Mouse (Mus musculus) mouse trophoblast stem cell (cell line): Measurements from ENCODE around the gene Adgrg2.

Experiments used
- in situ Hi-C, 2 experiments: fragments of 300-500 bp; cut with MseI, MboI; formaldehyde crosslinking; loops; 2 replicates in 1 of 2; 3 replicates in 1 of 2; pipeline ENCODE4 v1.15.1; 2025

Gene Adgrg2

DNA sequence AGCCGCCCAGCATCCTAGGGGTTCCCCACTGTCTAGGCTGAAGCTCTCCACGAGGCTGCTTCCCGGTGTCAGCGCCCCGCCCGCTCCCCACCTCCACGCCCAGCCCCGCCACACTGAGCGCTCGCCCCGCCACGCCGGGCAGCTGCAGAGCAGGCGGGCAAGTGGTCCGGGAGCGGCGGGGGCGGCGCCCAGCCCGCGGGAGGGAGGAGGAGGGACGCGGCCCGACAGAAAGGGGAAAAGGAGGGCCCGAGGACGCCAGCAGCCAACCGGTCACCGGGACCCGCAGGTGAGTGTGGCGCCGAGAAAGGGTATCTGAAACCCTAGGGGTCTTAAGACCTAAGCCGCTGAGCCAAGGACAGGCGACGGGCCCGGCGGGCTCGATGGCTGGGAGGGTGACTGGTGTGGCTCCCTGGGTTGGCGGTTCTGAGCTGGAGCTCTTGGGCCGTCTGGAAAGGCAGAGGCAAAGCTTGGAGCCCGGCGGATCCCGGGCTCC is at the start of gene Adgrg2:
TSS of gene Adgrg2 (plus strand) at position 227 of the 493 bp plus-strand sequence.
- in situ Hi-C loops = no loop called here

DNA sequence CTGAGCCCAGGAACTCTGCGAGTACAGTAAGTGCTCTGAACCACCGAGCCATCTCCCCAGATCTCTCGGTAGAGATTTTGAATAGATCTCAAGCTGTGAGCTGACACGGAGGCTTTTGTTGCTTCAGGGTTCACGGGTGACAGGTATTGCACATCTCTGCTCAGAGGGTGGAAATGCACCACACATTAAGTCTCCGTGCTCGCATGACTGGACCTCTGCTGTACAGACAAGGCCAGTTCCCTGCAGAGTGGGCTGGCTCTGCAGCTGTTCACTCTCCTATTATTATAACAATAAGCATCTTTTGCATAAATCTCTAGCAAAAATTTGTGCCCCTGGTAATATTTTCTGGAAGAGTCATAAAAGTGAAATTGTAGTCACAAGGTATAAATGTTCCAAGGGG is 39.5 kb upstream of the Adgrg2 start:
- in situ Hi-C loops = no loop called here

DNA sequence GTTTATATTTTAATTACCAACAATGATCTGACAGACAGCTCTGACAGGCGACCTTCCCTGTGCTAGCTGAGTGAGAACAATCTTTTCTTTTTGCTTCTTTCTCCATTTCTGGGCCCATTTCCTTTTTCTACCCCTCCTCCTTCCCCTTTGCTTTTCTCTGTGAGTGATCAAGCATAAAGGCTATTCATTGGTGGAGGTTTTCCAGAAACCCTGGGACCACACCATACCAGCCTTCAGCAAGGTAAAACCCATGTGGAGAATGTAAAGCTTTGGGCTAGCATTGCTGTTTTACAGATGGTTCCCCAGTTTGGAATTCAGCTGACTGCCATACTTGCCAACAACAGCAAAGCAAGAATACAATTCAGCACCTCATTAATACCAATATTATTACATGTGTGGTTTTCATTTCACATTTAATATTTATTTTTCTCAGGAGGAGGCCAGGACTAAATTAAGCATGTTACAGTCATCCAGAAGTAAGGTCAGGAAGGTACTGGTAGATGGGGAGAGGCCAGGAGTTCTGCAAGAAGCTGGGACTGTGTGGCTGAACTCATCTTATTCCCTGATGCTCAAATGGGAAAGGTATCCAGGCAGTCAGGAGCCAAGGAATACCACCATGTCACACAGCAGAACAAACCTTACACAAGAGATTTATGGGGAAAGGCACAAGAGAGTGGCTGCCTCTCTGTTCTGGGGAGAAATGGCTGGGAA is 38.4 kb upstream of the Adgrg2 start:
- in situ Hi-C loops = no loop called here

DNA sequence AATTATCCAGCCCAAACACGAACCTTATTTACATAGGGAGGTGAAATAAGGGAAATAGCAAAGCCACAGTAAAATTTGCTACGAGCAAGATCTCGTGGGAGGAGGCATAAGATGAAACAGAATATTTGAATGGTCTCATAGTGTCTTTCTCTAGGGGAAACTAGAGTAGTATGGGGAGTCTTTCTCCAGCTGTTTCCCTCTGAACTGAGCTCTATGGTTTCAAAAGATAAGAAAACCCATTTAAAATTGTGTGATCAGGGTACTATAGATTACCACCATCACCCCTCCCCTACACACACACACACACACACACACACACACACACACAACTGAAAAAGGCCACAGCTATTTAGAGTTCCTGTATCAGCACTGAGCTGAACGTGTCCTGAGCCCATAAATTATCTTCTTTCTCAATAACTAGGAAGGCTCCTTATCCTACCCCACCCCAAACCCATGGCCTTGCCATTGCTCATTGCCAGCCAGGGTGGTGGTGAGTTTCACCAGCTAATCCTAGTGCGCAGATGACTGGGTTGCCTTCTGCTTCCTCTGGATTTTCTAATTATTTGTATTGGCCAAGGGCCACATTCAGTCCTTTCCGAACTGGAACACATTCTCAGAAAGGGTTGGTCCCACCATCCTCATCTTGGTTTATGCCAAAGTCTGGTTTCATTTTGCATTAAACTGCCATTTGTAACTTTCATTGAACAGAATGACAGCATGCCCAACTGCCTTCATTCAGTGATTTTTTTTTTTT is 5.6 kb upstream of the Adgrg2 start:
- in situ Hi-C loops = no loop called here

DNA sequence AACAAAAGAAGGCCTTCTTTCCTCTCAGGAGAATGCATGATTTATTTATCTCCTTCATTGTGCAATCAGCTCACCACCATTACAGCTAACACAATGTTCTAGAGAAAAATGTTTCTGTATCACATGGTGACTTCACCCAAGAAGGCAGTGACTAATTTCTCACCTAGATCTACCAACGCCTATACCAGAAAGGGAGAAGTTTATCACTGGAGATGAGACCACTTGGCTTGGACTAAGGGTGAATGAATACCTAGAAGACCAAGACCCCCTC is 5.1 kb upstream of the Adgrg2 start:
- in situ Hi-C loops = no loop called here

DNA sequence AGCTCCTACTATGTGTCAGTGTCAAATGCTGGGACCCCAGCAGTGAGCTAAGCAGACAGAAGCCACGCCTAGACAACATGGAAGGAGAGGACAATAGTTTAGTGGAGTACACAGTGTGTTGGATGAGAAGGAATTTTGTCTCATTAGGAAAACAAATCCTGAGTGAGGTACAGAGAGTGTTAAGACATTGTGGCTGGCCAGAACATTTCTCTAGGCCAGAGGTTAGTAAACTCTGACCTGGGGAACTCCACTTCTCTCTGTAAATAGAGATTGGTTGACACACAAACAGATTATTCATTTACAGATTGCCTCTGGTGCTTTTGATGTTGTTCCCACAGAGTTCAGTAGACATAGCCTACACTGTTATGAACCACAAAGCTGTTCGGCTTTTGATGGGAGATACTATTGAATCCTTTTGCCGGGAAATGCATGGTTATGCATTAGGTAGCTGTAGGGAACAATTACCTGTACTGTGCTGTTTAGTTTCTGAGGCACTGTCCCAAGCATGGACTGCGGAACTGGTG is 22.5 kb downstream of the Adgrg2 start:
- in situ Hi-C loops = no loop called here

DNA sequence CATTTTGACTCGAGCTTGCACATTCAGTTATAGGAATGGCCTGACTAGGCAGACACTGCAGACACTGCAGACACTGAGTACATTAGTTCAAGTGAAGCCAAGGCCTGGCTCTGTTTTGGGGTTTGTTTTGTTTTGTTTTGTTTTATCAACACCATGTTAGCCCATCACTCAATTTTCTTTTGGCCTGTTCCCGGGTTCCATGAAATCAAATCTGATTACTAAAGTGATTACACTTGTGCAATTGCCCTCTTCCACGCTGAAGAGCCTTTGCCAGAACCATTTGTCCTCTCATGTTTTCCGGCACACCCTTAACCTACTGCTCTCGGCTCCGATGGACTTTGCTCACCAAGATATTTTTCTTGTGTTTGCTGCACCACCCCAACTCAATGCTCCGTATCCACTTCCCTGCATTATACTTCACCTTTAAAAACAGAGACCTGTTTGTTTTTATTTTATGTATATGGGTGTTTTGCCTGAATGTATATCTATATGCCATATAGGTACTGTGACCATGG is 23.4 kb downstream of the Adgrg2 start:
- in situ Hi-C loops = no loop called here

DNA sequence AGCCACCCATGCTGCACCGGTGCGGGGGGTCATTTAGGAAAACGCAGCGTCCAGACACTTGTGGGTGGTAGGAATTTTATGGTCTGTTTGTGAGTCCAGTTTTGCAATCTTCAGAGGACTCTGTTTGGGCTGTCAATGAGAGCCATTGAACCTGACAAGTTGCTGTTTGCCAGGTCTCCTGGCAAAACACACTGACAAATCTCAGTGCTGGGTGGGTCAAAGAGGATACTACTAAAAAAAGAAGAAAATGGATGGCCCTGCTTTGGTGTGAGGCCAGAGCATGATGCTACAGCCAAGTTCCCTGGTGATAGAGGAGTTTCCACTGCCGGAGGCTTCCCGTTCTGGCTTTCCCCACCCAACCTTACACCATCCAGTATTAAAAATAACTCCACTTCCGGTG is 27.9 kb downstream of the Adgrg2 start:
- in situ Hi-C loops = no loop called here

DNA sequence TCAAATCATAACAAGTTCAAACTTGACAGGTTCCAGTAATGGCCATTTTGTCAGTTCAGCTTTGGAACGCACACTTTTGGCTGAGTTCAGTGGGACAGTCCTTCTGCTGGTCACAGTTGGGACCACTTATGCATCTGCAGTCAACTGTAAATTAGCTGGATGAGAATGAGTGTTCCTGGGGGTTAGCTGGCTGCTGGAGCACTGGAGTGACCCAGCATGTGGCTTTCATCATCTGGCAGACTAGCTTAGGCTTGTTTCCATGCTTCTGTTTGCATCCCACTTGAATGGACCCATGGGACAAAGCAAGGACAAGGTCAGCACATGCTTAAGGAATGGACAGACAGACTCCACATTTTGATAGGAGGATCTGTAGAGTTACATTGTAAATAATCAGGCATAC is 33.2 kb downstream of the Adgrg2 start:
- in situ Hi-C loops = no loop called here

DNA sequence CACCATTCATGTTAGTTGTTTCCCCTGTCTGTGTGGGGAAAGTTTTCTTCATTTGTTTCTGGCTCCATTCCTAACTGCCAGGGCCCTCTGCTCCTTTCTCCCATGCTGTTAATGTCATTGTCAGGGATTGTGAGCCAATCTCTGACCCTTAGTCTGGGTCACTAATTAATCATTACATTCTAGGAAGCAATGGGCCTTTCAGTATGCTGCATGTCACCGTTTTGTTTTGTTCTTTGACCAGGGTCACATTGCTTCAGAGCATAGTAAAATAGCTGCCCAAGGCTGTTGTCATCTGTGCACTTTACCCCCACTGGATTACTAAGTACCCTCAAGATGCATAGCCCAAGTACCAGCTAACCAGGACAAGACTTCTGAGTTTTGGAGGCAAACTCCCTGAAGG is 36.0 kb downstream of the Adgrg2 start:
- in situ Hi-C loops = no loop called here

DNA sequence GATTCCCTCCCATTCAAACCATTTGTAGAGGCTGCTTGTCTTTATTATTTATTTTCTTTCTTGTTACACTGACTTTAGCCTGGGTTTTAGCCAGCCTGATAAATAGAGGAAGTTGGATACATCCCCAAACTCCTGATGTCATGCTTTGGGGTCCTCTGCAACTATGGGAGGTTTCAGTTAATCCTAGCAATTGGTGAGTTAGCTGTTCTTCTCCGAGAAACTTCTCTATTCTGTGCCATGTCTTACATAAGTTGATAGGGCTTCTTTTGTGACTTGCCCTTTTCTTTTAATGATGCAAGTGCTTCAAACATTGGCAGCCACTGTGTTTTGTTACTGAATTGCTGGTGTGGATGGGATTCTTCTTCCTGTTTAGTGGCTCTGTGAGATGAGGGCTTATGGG is 36.4 kb downstream of the Adgrg2 start:
- in situ Hi-C loops = no loop called here

DNA sequence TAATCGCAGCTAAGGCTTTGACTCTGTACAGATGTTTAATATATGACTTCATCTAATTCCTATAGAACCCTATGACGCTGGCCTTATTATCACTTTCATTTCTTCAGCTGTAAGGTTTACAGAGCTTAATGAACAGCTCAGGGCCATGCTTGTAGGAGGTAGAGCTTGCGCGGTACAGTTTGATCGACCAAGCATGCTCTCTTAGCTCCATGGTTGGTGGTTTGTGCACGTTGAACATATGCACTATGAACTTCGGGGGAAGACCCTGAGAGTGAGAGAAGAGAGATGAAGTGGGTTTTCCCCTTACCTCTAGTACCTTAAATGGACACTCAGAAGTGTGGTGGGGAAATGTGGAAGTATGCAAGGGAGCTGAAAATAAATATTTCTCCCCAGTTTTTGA is 41.7 kb downstream of the Adgrg2 start:
- in situ Hi-C loops = no loop called here

DNA sequence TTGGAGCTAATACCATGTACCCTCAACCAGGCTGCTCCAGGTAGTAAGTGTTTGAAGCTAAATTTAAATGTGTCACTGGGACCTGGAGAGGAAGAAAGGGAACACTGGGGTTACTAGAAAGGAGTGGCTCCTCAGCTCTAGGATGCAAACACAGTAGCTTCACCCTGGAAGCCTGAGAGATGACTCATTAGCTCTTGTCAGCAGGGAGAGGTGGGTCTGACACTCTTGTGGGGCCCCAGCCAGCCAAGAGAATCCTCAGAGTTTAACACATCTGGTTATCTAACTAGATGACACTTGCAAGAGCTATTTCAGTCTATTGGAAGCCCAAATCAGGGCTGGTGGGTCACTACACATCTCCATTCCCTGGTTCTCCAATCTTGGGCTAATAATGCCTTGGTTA is 50.8 kb downstream of the Adgrg2 start:
- in situ Hi-C loops = no loop called here

DNA sequence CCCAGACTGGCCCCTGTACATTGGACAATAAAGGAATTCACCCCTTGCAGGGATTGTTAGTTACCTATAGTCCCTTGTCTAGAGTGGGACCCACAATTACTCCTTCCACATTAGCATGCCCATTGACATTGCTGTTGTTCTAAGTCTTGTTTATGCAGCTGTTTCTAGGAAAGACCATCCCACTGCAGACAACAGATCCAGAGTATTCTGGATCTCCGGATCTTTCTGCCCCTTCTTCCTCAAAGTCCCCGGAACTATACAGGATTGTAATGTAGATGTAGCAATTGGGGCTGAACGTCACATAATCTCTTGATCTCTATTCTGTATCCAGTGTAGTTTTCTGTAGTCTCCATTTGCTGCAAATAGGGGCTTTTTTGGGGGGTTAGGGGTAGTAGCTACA is 57.9 kb downstream of the Adgrg2 start:
- in situ Hi-C loops = no loop called here

DNA sequence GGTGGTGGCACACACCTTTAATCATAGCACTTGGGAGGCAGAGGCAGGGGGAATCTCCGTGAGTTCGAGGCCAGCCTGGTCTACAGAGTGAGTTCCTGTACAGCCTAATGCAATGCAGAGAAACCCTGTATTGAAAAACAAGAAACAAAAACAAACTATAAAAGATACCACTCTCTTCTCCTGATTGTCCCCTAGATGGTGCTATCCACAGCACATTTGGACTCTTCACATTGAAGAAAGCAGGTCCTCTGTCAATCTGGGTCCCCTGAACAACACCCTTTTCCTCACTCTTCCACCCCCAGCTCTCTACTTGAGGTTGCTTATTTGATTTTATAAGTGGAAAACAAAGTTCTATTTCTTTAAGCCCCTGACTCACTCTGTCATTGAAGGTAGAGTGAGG is 58.9 kb downstream of the Adgrg2 start:
- in situ Hi-C loops = no loop called here

DNA sequence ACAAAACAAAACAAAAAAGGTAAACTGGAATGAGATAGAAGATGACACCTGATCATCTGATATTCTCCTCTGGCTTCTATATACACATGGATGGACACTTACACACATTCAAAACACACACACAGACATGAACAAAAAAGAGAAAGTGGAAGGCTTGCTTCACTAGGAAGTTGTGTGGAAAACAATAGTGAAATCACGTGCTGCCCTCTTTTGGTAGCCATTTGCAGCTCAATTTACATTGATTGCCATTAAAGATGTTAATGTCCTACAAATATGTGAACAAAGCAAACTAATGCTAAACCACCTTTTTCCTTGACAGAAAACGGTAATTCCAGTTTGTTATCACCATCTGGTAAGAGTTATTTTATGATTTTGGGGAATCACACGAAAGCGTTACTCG is 65.2 kb downstream of the Adgrg2 start:
- in situ Hi-C loops = loop anchor here in 1 of 2 experiments (10.0 kb wide), 1 partner anchor 159 kb away; no protein-coding TSS in a partner anchor

DNA sequence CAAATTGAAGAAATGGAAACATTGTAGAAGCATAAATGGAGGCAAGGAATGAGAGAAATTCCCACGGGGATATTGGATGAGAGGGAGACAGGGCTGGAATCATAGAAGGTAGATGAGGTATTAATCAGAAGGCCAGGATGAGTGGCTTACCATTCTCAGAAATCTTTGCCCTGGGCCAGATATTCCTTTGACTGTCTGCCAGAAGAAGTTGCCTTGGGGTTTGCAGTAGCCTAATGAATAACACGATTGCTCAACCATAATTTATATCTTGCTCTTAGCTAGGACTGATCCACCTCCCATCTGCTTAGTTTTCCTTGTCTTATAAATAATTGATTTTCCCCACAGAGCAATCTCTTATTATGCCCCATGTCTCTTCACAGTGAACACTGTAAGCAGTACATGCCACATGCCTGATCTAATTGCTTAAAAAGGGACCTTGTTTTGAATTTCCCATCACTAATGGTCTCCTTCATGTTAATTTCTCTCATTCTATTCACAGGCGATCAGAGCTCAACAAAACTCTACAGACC is 80.8 kb downstream of the Adgrg2 start:
- in situ Hi-C loops = no loop called here

DNA sequence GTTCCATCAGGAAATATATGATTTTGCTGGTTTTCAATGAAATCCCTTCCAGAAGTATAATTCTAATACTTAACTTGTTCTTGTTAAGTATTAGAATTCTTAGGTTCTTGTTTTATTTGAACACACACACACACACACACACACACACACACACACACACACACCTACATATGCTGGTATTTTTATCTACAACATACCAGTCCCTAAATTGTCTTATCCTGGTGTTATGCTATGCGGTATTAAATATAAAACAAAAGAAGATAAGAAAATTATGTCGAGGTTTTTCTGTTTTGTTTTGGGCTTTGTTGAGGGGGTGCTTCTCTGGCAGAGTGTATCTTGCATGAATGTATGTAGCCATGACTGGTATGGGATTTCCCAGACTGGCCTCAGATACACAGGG is 99.3 kb downstream of the Adgrg2 start:
- in situ Hi-C loops = no loop called here

DNA sequence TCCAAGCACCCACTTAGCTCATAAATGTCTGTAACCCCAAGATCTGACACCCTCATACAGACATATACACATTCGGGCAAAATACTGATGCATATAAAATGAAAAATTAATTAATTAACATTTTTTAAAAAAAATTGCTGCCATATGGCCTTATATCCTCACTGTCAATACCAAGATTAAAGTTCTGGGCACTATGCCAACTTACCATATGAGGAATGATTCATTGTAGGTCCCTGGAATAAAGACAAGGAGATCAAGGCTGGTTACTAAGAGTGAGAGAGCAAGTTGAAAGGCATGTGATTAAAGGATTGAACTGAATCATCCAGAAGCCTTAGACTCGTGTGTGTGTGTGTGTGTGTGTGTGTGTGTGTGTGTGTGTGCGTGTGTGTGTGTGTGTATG is 103.8 kb downstream of the Adgrg2 start:
- in situ Hi-C loops = no loop called here

DNA sequence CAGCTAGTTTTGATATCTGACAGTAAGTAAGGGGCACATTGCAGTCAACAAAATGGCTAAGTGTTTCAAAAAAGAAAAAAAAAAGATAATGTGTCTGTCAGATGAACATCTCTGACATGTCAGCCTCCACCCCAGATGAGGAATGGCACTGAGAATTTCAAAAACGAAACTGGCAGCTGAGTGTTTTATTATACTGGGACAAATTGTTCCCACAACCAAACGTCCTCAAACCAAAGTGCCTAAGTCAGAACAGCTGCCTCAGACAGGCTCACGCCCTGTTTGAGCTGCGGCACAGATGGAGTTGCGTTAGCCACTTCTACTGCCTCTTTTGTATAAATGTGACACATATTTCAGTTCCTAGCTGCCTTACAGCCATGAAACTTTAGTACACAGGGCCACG is 104.4 kb downstream of the Adgrg2 start:
- in situ Hi-C loops = no loop called here

DNA sequence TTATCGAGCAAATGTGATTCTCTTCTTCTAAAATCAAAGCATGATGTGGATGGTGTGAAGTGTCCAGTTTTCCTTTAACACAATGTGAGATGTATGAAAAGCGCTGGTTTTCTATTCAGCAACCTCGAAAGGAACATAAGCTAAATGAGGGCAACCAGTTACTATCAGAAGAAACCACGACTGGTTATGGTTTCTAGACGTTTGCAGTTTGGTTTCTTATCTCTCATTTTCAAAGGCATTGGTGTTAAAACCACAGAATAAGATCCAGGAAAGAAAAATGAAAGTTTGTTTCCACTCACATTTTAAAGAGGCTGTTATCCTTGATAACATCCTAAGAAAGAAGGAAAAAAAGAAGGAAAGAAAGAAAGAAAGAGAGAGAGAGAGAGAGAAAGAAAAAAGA is 106.0 kb downstream of the Adgrg2 start:
- in situ Hi-C loops = no loop called here

DNA sequence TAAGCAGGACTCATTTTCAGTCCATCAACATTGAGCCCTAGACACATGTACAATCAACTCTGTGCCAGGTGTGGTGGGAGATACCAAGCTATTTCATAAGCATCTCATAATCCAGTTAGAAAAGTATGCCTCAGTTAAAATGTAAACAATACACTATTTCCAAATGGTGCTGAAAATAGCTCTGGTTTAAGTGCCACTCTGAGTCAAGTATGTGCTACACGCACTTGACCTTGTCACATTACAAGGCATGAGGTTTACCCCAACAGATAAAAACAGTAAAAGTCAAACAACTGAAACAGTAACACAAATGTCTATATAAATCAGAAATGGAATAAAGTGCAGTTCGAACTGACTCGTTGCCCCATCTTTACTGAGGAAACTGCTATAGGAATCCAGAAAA is 110.6 kb downstream of the Adgrg2 start:
- in situ Hi-C loops = no loop called here

DNA sequence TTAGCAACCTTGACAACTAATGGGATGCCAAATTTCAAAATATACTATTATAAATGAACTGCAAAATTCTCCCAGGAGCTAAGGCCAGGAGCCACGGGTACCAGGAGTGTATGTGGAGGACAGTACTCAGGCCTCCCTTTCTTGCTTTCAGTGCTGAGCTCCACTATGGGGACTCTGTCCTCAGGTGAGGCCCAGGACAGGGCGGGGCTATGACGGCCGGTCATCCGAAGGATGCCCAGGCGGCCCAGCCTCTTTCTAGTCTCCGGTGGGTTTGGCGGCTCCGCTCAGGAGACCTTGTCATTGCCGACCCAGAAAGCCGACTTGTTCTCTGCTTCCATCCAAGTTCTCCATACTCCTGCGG is 111.2 kb downstream of the Adgrg2 start:
- in situ Hi-C loops = no loop called here
